ENCODE assay signal across 19 mouse cellular contexts in the genomic region with DNA sequence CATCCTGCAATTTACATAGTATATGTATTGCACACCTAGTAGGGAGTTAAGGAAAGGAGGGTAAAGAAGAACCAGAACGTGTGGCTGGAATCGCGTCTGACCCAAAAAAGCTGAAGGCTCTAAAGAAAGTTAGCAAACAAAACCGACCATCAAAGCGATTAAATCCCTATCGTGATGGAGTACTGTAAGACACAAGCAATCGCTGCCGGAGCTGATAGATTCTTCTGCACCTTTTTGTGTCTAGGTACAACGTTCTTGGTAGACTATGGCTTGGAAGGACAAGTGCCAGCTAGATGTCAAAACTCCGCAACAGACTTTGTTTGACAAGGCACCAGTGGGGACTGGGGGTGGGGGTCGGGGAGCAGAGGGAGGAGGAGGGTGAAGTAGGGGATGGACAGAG. TPM values are rescaled to one million over a fixed set of nuclear protein-coding genes. Genes with fewer than 3 reads are reported as not detected.
"Had no signal": no experiment of that assay in that cellular context is flagged by ENCODE, and none has a peak within 500 bp of the region (broad histone marks: within the 10 kb centered on the region; RNA-seq: fewer than 3 reads in every experiment).

No protein-coding gene starts in this region.

- H3K9me3 ChIP-seq: intestine, embryonic 15.5 days; liver, embryonic 15.5 days; midbrain, embryonic 12.5 days; neural tube, embryonic 13.5 days had no signal

- H3K36me3 ChIP-seq: intestine, embryonic 15.5 days; liver, embryonic 15.5 days; midbrain, embryonic 12.5 days; neural tube, embryonic 13.5 days had no signal

- H3K4me2 ChIP-seq: hindbrain, embryonic 14.5 days; intestine, embryonic 15.5 days; liver, embryonic 11.5 days; liver, embryonic 15.5 days; midbrain, embryonic 12.5 days; neural tube, embryonic 13.5 days had no signal

- H3K4me1 ChIP-seq: intestine, embryonic 15.5 days; liver, embryonic 15.5 days; megakaryocyte, embryonic 14.5 days; midbrain, embryonic 12.5 days; neural tube, embryonic 13.5 days had no signal

- H3K27ac ChIP-seq: hindbrain, embryonic 14.5 days; intestine, embryonic 15.5 days; kidney, postnatal 0 days; liver, embryonic 15.5 days; macrophage; midbrain, embryonic 12.5 days; neural tube, embryonic 13.5 days had no signal

- H3K4me3 ChIP-seq: intestine, embryonic 15.5 days; liver, embryonic 15.5 days; megakaryocyte, embryonic 14.5 days; midbrain, embryonic 12.5 days; neural tube, embryonic 13.5 days had no signal

- H3K27me3 ChIP-seq: intestine, embryonic 15.5 days; midbrain, embryonic 12.5 days; neural tube, embryonic 13.5 days had no signal

- H3K9ac ChIP-seq: hindbrain, embryonic 14.5 days; intestine, embryonic 15.5 days; liver, embryonic 15.5 days; midbrain, embryonic 12.5 days; neural tube, embryonic 13.5 days had no signal

- DNase-seq: layer of hippocampus, adult 9-11 months; layer of hippocampus, postnatal 36 days; retina, postnatal 1 day; right cerebral cortex, postnatal 4 days; spleen, adult 18-20 months; thymus, adult 18-20 months; thymus, postnatal 14 days had no signal

- ATAC-seq: intestine, embryonic 15.5 days; midbrain, embryonic 16.5 days had no signal

RNA-seq across cellular contexts. Expression of a gene that starts 8.3 kb away (rescaled TPM):
- polyA plus RNA-seq: hindbrain, embryonic 14.5 days; intestine, embryonic 15.5 days; kidney, postnatal 0 days; limb, embryonic 14.5 days; liver, embryonic 11.5 days; liver, embryonic 15.5 days; macrophage; midbrain, embryonic 12.5 days; midbrain, embryonic 16.5 days; neural tube, embryonic 13.5 days; stomach, embryonic 14.5 days had no signal

RNA-seq across cellular contexts. Expression of a gene that starts 22.0 kb away (rescaled TPM):
- polyA plus RNA-seq: intestine, embryonic 15.5 days; liver, embryonic 11.5 days; neural tube, embryonic 13.5 days; stomach, embryonic 14.5 days had no signal
